Mouse (Mus musculus): ENCODE measurements at regions not wholly inside any gene's neighbourhood (a gene's known extent, or its start where the extent isn't known, plus 50 kb on each side); places are given as distances from the start of the nearest gene placed in this dataset.
"Not testable (repeated sequence)": the region's sequence is repeated elsewhere in the genome, so short reads cannot be mapped to it uniquely, and the experiment has no call there.

GRCm38 (mm10) chr12:113327851-113328250 is 142.1 kb downstream of the Tmem121 start:
- H3K36me3 ChIP-seq (ENCODE audit: insufficient read depth, low read length) = no peaks in the 10 kb centered on the region
- H3K9me3 ChIP-seq (replicated peaks; ENCODE audit: low read length) = no peaks in the 10 kb centered on the region
- 85% methylated on average over 5 of the region's 5 CpGs for WGBS
- ATAC-seq (replicated peaks; ENCODE audit: low FRiP score, low read depth) (no peak), DNase-seq (ENCODE audit: low spot score) (no peak)
- H3K27me3 ChIP-seq (ENCODE audit: insufficient read depth, low read length) = no peaks in the 10 kb centered on the region
- no peaks in the 10 kb centered on the region for H3K4me1 ChIP-seq (replicated peaks; ENCODE audit: insufficient read depth, low read length)
- H3K9ac ChIP-seq (ENCODE audit: low read depth, low read length) = no peak overlapping the region
- TF ChIP-seq CTCF (IDR thresholded peaks at IDR 0.05; ENCODE audit: low read depth) = no peak
- no peak overlapping the region for H3K4me3 ChIP-seq (replicated peaks; ENCODE audit: low read depth, low read length)
- no peak overlapping the region for H3K4me2 ChIP-seq (ENCODE audit: low read length)
- H3K27ac ChIP-seq = no peak overlapping the region

- Histone ChIP-seq H3K27me3 (ENCODE audit: insufficient read depth, low read length) (no peaks in the 10 kb centered on the region), H3K4me2 (ENCODE audit: low read length) (no peak overlapping the region), H3K36me3 (ENCODE audit: insufficient read depth, low read length) (no peaks in the 10 kb centered on the region), H3K9ac (ENCODE audit: low read depth, low read length) (no peak overlapping the region), H3K4me1 (replicated peaks; ENCODE audit: insufficient read depth, low read length) (no peaks in the 10 kb centered on the region), H3K4me3 (replicated peaks; ENCODE audit: low read depth, low read length) (no peak overlapping the region), H3K27ac (no peak overlapping the region), H3K9me3 (replicated peaks; ENCODE audit: low read length) (no peaks in the 10 kb centered on the region)
- 82% methylated on average over 6 of the region's 6 CpGs for WGBS
- DNase-seq (ENCODE audit: low spot score) (no peak), ATAC-seq (replicated peaks; ENCODE audit: low FRiP score, low read depth) (0 out of 2 replicates have a peak, but pooled peaks have one; percentile 33)
- TF ChIP-seq CTCF (IDR thresholded peaks at IDR 0.05; ENCODE audit: low read depth) = no peak
Measured at GRCm38 (mm10) chr12:113330266-113330665, 144.5 kb downstream of the Tmem121 start.

- WGBS = 72% methylated on average over 3 of the region's 3 CpGs
- ATAC-seq (replicated peaks; ENCODE audit: low FRiP score, low read depth) = no peak
- H3K27ac ChIP-seq = no peak overlapping the region
- no peaks in the 10 kb centered on the region for H3K36me3 ChIP-seq (ENCODE audit: insufficient read depth, low read length)
- TF ChIP-seq CTCF (IDR thresholded peaks at IDR 0.05; ENCODE audit: low read depth) = no peak
- H3K4me3 ChIP-seq (replicated peaks; ENCODE audit: low read depth, low read length) = no peak overlapping the region
- H3K9me3 ChIP-seq (replicated peaks; ENCODE audit: low read length) = no peaks in the 10 kb centered on the region
- H3K9ac ChIP-seq (ENCODE audit: low read depth, low read length) = no peak overlapping the region
- H3K4me1 ChIP-seq (replicated peaks; ENCODE audit: insufficient read depth, low read length) = no peaks in the 10 kb centered on the region
- no peaks in the 10 kb centered on the region for H3K27me3 ChIP-seq (ENCODE audit: insufficient read depth, low read length)
- H3K4me2 ChIP-seq (ENCODE audit: low read length) = no peak overlapping the region
- DNase-seq (ENCODE audit: low spot score) = peak; percentile 32
Measured at GRCm38 (mm10) chr12:113332226-113332625, 146.5 kb downstream of the Tmem121 start.

- Histone ChIP-seq H3K4me2 (ENCODE audit: low read length) (no peak overlapping the region), H3K9ac (ENCODE audit: low read depth, low read length) (no peak overlapping the region), H3K27me3 (ENCODE audit: insufficient read depth, low read length) (no peaks in the 10 kb centered on the region), H3K36me3 (ENCODE audit: insufficient read depth, low read length) (no peaks in the 10 kb centered on the region), H3K4me1 (replicated peaks; ENCODE audit: insufficient read depth, low read length) (no peaks in the 10 kb centered on the region), H3K4me3 (replicated peaks; ENCODE audit: low read depth, low read length) (no peak overlapping the region), H3K27ac (no peak overlapping the region), H3K9me3 (replicated peaks; ENCODE audit: low read length) (no peaks in the 10 kb centered on the region)
- no peak for ATAC-seq (replicated peaks; ENCODE audit: low FRiP score, low read depth)
- DNase-seq (ENCODE audit: low spot score) = no peak
- TF ChIP-seq CTCF (IDR thresholded peaks at IDR 0.05; ENCODE audit: low read depth) = no peak
Measured at GRCm38 (mm10) chr12:113333399-113333798, 147.7 kb downstream of the Tmem121 start.

- not testable (repeated sequence) for H3K4me2 ChIP-seq (ENCODE audit: low read length); H3K4me1 ChIP-seq (replicated peaks; ENCODE audit: insufficient read depth, low read length); H3K36me3 ChIP-seq (ENCODE audit: insufficient read depth, low read length); H3K27me3 ChIP-seq (ENCODE audit: insufficient read depth, low read length); H3K4me3 ChIP-seq (replicated peaks; ENCODE audit: low read depth, low read length); ATAC-seq (replicated peaks; ENCODE audit: low FRiP score, low read depth); H3K9ac ChIP-seq (ENCODE audit: low read depth, low read length); H3K9me3 ChIP-seq (replicated peaks; ENCODE audit: low read length); DNase-seq (ENCODE audit: low spot score); H3K27ac ChIP-seq
- 81% methylated on average over 3 of the region's 3 CpGs for WGBS
Measured at GRCm38 (mm10) chr12:113333853-113334252, 148.1 kb downstream of the Tmem121 start.

- no peak for TF ChIP-seq CTCF (IDR thresholded peaks at IDR 0.05; ENCODE audit: low read depth)
- H3K4me3 ChIP-seq (replicated peaks; ENCODE audit: low read depth, low read length) = no peak overlapping the region
- H3K27me3 ChIP-seq (ENCODE audit: insufficient read depth, low read length) = no peaks in the 10 kb centered on the region
- no peaks in the 10 kb centered on the region for H3K4me1 ChIP-seq (replicated peaks; ENCODE audit: insufficient read depth, low read length)
- DNase-seq (ENCODE audit: low spot score) (no peak), ATAC-seq (replicated peaks; ENCODE audit: low FRiP score, low read depth) (no peak)
- no peaks in the 10 kb centered on the region for H3K36me3 ChIP-seq (ENCODE audit: insufficient read depth, low read length)
- WGBS = 54% methylated on average over 3 of the region's 3 CpGs
- H3K9ac ChIP-seq (ENCODE audit: low read depth, low read length) = no peak overlapping the region
- H3K9me3 ChIP-seq (replicated peaks; ENCODE audit: low read length) = no peaks in the 10 kb centered on the region
- no peak overlapping the region for H3K27ac ChIP-seq
- H3K4me2 ChIP-seq (ENCODE audit: low read length) = no peak overlapping the region
Measured at GRCm38 (mm10) chr12:113337271-113337670, 151.5 kb downstream of the Tmem121 start.

GRCm38 (mm10) chr12:113338891-113339290 is 150.4 kb upstream of the Adam6b start:
- DNase-seq (ENCODE audit: low spot score) = no peak
- no peaks in the 10 kb centered on the region for H3K36me3 ChIP-seq (ENCODE audit: insufficient read depth, low read length)
- no peak for ATAC-seq (replicated peaks; ENCODE audit: low FRiP score, low read depth)
- H3K9ac ChIP-seq (ENCODE audit: low read depth, low read length) = no peak overlapping the region
- 66% methylated on average over 7 of the region's 7 CpGs for WGBS
- no peak overlapping the region for H3K27ac ChIP-seq
- no peak for TF ChIP-seq CTCF (IDR thresholded peaks at IDR 0.05; ENCODE audit: low read depth)
- H3K4me3 ChIP-seq (replicated peaks; ENCODE audit: low read depth, low read length) = no peak overlapping the region
- no peaks in the 10 kb centered on the region for H3K4me1 ChIP-seq (replicated peaks; ENCODE audit: insufficient read depth, low read length)
- no peak overlapping the region for H3K4me2 ChIP-seq (ENCODE audit: low read length)
- no peaks in the 10 kb centered on the region for H3K27me3 ChIP-seq (ENCODE audit: insufficient read depth, low read length)
- H3K9me3 ChIP-seq (replicated peaks; ENCODE audit: low read length) = no peaks in the 10 kb centered on the region

Data from kidney, postnatal 0 days (tissue).